Mouse (Mus musculus): Measurements from ENCODE around the gene Fah. TPM values are rescaled to one million over a fixed set of nuclear protein-coding genes. Genes with fewer than 3 reads are reported as not detected.

Fah gene
- total RNA-seq, 2 experiments from 2014 or later: not detected

DNA sequence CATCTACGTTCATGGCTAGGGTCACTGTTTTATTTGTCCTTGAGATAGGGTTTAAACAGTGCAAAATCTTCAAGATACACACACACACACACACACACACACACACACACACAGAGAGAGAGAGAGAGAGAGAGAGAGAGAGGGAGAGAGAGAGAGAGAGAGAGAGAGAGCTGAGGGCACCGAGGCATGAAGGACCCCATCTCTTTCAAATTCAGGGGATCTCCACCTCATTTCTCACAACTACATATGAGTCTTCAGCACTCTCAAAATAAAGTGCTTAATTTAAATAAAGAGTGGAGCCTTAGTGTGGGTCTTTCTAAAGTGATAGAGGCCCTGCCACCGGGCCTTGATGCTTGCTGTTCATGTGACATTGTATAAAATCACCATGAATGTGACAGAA lies 10.5 kb downstream of the Fah start:
- no peak for ATAC-seq (ENCODE audit: poor library complexity, severe bottlenecking)

DNA sequence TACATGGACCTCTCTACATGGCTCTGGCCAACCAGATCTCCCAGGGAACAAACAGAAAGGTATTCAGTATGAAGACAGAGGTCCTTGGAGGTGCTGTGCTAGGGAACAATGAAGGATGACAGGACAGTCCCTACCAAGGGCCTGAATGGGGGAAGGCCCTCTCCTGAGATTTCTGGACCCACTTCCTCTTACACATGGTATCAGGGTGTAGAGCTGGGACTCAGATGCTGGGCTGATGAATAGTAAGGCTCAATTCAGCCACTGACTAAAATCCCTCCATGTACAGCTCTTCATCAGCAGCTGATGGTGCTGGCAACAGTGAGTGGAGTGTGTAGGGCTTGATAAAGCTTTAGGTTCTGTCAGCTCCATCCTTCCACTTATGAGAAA lies 11.6 kb downstream of the Fah start:
- peak; percentile 14; the same call in 1 of the 2 replicates for ATAC-seq (ENCODE audit: poor library complexity, severe bottlenecking)

DNA sequence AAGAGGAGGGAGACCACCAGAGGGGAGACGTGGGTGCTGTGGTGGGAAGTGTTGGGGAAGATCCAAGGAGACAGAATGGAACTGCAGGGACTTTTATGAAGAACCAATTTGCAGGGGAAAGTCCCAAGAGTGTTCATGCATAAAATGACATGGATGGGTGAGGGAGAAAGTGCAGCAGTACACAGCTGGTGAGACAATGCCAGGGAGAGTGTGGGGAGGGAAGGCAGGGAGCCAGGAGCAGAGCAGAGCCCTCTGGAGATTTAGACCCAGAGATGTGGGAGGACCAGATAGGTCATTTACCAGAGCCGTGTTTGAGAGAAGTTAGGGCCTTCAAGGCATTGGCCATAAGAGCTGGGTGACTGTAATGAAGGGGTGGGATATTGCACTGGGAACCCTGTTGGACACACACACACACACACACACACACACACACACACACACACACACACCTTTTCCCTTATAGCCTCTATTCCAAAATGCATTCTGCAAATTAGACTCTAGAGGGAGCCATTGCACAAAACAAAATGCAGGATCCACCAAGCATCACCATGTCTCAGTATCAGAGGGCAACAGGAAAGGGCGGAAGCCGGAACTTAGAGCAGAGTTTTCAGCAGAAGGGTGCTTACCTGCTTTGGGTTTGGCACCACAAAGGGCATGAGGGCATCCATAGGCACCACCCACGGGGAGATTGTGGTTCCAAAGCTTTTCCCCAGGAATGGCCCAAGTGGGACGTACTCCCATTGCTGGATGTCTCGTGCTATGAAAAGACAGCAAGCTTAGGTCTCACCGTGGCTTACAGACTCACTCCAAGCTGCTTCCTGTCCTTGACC lies 12.2 kb downstream of the Fah start:
- ATAC-seq (ENCODE audit: poor library complexity, severe bottlenecking): peak; percentile 93

DNA sequence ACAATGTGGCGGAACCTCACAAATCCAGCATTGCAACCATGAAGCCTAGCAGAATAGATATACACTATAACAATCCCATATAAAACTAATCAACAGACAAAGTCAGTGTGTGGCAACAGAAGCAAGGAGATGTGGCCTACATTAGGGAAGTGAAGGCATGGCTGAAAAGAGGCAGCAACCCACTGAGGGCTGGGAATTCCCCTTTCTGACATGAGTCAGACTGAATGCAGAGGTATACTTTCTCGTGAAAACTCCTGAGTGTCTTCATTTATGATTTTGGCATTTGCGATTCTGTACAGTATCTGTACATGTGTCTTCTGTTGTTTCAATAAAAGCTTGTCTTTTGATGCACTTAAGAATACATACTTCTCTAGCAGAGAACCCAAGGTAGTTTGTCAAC lies 15.2 kb downstream of the Fah start:
- ATAC-seq (ENCODE audit: poor library complexity, severe bottlenecking): no peak; the same call in 1 of the 2 replicates

DNA sequence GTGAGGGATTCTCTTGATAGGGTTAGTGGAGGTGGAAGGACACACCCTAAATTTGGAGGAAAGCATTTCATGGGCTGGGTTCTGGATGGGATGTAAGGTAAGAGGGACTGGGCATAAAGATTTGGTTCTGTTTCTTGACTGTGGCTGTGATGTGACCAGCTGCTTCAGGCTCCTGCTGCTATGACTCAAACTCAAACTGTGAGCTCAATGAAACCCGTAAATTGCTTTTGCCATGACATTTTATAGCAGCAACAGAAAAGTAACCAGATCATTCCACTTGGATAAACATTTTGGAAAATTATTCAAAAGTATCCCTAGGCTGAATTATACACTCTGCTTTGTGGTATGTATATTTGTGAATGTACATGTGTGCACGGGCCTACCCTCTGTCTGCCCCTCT lies 15.9 kb downstream of the Fah start:
- no peak for ATAC-seq (ENCODE audit: poor library complexity, severe bottlenecking)

DNA sequence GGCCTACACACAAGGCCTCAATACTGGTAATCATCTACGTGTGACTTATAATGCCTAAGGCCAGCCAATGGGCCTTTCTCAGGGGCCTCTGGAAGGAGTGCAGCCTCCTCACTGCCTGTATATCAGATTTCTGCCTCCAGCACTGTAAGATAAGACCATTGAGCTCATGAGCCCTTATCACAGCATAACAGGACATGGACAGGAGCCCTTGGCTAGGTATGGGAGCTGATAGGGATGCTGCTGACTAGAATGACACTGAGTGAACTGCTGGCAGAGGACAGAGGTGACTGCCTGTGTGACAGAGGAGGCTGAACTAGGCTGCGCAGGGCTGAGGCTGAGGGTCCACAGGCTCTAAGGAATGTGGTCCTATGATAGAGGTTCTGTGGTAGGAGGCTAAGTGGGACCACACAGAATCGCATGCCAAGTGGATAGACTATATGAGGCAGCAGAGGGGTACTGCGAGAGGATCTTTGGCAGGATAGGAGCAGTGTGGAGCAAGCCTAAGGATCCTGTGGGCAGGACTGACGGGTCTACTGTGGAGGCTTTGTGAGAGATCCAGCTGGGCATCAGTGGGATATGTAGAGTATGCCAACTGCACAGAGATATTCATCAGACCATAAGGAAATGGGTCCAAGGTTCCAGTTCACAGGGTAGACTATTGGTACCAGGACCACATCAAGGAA lies 19.3 kb downstream of the Fah start:
- ATAC-seq (ENCODE audit: poor library complexity, severe bottlenecking): peak; percentile 35; the same call in 1 of the 2 replicates

DNA sequence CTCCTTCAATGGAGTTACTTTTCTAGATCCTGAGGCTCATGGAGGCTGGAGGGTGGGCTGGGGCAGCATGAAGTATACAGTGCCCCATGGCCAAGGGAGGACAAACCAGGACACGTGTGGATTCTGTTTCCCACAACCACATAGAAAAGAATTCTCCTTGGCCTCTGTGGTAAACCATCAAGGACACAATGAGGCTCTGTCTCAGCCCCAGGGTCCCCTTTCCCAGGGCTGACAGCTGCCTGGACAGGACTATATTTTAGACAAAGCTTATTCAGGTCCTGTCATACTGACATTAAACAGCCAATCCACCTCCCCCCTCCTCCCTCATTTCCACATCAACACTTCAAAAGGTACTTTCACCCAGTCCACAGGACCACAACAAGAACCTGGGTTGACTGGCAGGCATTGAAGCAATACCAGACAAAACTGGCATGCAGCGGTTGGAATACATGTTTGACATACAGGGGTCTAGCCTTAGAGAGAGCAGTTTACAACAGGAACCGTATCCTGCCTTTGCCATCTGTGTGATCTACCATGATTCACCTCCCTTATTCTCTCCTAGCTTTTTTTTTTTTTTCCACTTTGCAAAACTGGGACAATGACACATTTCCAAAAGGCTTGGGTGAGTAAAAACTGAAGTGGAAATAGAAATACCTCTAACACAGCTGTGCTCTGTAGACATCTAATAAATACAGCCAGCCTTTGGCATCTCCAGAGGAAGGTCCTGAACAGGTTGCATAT lies 20.0 kb downstream of the Fah start:
- ATAC-seq (ENCODE audit: poor library complexity, severe bottlenecking): no peak

DNA sequence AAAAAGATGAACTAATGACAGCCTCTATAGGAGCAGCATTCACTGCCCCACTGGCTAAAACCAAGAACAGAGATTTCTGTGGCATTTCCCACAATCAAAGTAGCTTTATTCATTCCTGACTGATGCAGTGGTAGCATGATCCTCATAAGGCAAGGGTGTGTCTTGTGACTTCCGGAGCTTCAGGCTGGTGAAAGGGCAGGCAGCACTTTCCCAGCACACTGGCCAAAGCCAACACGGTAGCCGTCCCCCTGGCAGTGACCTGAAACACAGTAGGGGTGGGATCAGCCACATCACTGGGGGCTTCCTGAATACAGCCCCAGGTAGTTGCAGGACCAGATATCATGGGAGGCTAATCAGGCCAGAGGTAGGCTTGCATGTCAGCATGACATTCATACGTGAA lies 21.4 kb downstream of the Fah start:
- no peak for ATAC-seq (ENCODE audit: poor library complexity, severe bottlenecking)

DNA sequence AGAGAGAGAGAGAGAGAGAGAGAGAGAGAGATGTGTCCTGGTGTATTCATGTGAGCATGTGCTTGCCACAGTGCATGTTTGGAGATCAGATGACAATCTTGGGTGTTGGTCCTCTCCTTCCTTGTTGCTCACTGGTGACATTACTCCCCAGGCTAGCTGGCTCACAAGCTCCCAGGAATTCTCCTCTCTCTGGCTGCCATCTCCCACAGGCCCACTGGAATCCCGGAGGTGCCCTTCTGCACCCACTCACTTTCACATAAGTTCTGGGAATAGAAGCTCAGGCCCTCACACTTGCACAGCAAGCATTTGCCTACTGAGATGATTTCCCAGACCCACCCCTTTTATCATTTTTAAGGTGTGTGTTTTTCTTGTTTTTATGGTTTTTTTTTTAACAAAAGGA lies 26.8 kb downstream of the Fah start:
- ATAC-seq (ENCODE audit: poor library complexity, severe bottlenecking): no peak

DNA sequence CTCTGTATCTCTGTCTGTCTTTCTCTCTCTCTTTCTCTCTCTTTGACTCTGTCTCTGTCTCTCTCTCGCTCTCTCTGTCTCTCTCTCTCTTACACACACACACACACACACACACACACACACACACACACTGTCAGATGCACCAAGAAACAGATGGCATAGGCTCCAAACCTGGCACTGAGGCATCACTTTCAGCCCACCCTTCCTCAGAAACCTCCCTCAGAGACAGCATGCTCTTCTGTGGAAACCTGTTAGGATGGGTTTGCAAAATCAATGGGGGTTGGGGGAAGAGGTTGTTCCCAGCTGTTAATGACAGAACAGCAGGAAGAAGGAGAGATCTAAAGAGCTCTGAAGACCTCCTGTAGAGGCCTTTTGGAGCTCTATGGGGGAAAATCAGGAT lies 27.7 kb downstream of the Fah start:
- ATAC-seq (ENCODE audit: poor library complexity, severe bottlenecking): no peak

DNA sequence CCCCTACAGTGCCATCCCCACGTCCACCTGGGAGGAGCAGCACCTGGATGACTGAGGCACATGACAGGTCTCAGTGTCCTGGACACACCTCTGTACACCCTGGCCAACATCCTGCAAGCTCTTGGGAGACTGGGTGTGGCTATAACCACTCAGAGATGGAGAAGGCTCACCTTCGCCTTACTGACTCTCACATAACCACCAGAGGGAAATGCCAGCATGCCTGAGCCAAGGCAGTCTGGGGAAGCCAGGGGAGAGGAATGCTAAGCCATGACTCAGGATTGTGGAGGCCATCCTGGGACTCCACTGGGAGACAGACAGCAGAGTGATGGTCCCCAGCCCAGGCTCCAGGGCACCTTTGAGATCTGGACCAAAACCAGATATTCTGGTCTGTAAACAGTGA lies 29.5 kb downstream of the Fah start:
- no peak for ATAC-seq (ENCODE audit: poor library complexity, severe bottlenecking)

DNA sequence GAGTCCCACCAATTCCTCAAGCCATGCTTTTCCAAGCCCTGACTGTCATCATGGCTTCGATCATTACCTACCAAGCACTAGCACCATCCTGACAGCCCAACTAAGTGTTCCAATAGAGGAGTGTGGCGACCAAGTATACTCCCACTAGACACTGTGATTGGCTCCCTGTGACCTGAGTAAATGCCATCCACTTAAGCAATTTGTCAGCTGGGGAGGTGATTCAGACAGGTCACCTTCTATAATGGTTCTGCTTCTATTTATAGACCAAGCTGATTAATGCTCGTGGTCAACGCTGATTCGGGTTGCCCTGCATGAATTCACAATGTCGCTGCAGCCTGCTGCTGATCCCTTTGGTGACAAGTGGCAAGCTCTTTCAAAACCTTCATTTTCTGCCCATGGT lies 40.3 kb downstream of the Fah start:
- ATAC-seq (ENCODE audit: poor library complexity, severe bottlenecking): no peak

DNA sequence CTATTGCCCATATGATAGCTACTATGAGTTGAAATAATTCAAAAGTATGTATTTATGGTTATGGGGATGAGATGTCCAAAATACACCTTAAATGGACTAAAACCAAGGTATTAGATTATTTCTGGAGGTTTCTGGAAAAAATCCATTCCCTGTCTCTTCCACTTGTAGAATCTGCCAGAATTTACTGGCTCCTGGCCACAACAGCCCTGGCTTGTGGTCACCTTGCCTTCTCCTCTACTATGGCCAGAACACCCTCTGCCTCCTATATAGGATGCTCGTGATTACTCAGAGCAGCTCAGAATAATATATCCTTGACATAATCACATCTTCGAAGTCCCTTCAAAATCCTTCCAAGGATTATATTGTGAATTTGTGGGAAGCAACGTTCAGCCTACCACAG lies 42.3 kb downstream of the Fah start:
- no peak for ATAC-seq (ENCODE audit: poor library complexity, severe bottlenecking)

DNA sequence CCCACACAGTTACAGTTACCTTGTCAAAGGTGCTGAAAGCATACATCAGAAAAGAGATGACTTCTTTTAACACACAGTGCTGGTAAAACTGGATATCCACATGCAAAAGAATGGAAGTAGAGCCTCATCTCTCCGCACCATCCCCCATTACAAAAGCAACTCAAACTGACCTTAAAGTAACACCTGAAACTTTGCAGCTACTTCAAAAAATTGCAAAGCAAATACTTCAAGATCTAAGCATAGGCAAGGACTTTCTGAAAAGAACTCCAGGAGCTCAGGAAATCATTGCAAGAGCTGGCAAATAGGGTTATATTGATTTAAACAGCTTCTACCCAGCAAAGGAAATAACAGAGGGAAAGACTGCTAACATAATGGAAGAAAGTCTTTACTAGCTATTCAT lies 46.0 kb downstream of the Fah start:
- no peak for ATAC-seq (ENCODE audit: poor library complexity, severe bottlenecking)

DNA sequence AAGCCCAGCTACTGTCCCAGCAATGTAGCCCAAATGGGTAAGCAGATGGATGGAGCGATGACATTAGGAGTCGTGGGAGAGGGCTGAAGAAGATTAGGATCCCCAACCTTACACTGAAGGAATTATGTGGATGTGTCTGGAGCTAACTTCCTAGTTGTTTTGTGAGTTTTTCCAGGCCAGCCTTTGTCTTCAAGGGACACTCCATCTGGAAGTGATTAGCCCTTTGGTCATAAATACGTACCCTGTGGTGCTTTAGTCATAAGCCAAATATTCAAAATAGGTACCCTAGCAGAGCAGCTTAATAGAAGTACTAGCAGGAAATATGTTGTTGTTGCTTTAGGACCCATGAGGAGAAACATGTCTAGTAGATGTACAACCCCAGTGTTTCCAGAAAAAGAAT lies 49.2 kb downstream of the Fah start:
- no peak for ATAC-seq (ENCODE audit: poor library complexity, severe bottlenecking)

DNA sequence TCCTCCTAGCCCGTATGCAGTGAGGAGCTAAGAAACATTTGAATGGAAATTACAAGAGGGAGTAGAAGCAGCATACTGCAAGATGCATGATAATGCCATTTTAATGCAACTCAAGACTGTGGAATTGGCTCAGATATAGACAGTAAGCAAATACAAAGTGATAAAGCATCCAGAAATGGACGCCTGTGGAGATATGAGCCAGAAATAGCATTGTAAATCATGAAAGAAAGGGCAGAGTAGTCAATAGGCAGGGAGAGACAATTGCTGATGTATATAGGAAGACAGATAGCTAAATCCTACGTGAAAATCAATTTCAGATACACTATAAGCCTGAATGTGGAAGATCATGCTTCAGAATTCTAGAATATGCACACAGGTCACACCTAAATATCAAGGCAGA lies 51.2 kb downstream of the Fah start:
- ATAC-seq (ENCODE audit: poor library complexity, severe bottlenecking): no peak

DNA sequence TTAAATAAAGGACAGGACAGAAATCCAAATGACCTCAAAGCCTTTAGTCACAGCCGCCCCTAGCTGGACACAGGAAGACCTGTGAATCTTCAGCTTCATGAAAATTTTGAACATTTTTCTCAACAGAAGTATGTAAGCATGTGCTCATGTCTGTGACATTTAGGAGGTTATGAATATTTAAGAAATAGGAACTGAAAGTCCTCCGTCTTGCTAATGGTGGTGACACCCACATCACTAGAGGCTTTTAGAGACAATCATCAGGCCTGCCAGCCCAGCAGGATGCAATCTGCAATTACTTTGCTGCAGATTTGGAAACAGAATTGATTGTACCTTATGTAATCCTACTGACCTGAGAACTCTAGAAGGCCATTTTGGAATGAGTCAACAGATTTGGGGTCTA lies 55.0 kb downstream of the Fah start:
- peak; percentile 30; the same call in 1 of the 2 replicates for ATAC-seq (ENCODE audit: poor library complexity, severe bottlenecking)

DNA sequence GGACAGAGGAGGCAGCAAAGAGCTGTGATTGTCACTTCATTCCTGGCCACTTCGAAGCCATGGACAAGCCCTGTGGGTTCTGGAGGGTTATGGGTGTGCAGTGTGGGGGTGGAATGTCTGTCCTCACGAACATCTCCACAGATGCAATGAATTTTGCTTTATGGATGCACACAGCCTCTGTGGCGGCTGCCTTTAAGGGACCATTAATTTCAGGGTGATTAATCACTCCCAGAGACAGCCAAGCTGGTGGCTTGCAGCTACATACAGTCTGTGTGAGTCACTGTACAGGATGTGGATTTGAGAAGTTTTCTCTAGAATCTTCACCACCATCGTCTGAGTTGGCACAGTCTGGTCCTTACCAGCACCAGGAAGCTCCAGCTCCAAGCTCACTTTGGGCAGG lies 59.9 kb downstream of the Fah start:
- ATAC-seq (ENCODE audit: poor library complexity, severe bottlenecking): no peak

DNA sequence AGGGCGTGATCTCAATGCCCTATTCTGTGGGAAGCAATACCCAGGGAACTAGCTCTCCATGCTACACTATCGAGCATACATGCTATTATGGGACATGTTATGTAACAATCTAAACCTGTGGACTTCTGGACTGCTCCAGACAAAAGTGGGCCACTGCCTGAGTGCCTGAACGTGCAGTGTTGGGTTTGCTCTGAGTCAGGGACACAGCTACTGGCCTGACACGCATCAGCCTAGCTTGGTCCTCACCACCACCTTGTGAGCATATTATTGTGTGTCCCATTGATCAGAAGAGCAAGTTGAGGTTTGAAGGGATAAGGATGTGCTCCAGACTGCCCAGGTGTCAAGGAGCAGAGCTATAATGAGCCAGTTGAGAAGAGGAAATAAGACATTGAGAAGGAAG lies 61.6 kb downstream of the Fah start:
- no peak for ATAC-seq (ENCODE audit: poor library complexity, severe bottlenecking)
